Mouse (Mus musculus): Measurements from ENCODE around the gene Gm28230.
A peak's percentile ranks its signal among the peaks of the same experiment; 100 is the strongest.

Gm28230 gene

GRCm38 (mm10) chr2:74722949-74723348 is 3.6 kb upstream of the Gm28230 start:
- no peak for DNase-seq (ENCODE audit: low spot score)

- DNase-seq (ENCODE audit: low spot score): no peak
Measured at GRCm38 (mm10) chr2:74724244-74725015, 2.1 kb upstream of the Gm28230 start.

- no peak for DNase-seq (ENCODE audit: low spot score)
Measured at GRCm38 (mm10) chr2:74725171-74725570, 1.4 kb upstream of the Gm28230 start.

GRCm38 (mm10) chr2:74726973-74727639 is 578 bp downstream of the Gm28230 start:
- no peak for DNase-seq (ENCODE audit: low spot score)

- no peak for DNase-seq (ENCODE audit: low spot score)
Measured at GRCm38 (mm10) chr2:74727640-74728302, 1.2 kb downstream of the Gm28230 start.

- no peak for DNase-seq (ENCODE audit: low spot score)
Measured at GRCm38 (mm10) chr2:74728303-74728680, 1.8 kb downstream of the Gm28230 start.

- DNase-seq (ENCODE audit: low spot score): no peak
Measured at GRCm38 (mm10) chr2:74730331-74730730, 3.8 kb downstream of the Gm28230 start.

GRCm38 (mm10) chr2:74731055-74731454 is 4.5 kb downstream of the Gm28230 start:
- no peak for DNase-seq (ENCODE audit: low spot score)

- DNase-seq (ENCODE audit: low spot score): no peak
Measured at GRCm38 (mm10) chr2:74731799-74732512, 5.4 kb downstream of the Gm28230 start.

GRCm38 (mm10) chr2:74732513-74733316 is 6.2 kb downstream of the Gm28230 start:
- DNase-seq (ENCODE audit: low spot score): no peak

GRCm38 (mm10) chr2:74733317-74733661 is 6.8 kb downstream of the Gm28230 start:
- DNase-seq (ENCODE audit: low spot score): peak; percentile 3

GRCm38 (mm10) chr2:74733765-74734164 is 7.2 kb downstream of the Gm28230 start:
- DNase-seq (ENCODE audit: low spot score): peak; percentile 1

GRCm38 (mm10) chr2:74734451-74734850 is 7.9 kb downstream of the Gm28230 start:
- DNase-seq (ENCODE audit: low spot score): peak; percentile 47

GRCm38 (mm10) chr2:74734996-74735811 is 8.7 kb downstream of the Gm28230 start:
- no peak for DNase-seq (ENCODE audit: low spot score)

GRCm38 (mm10) chr2:74735851-74736687 is 9.5 kb downstream of the Gm28230 start:
- peak; percentile 27 for DNase-seq (ENCODE audit: low spot score)

GRCm38 (mm10) chr2:74736688-74737577 is 10.4 kb downstream of the Gm28230 start:
- peak; percentile 2 for DNase-seq (ENCODE audit: low spot score)

GRCm38 (mm10) chr2:74737578-74738070 is 11.1 kb downstream of the Gm28230 start:
- peak; percentile 7 for DNase-seq (ENCODE audit: low spot score)
